Mouse (Mus musculus): ENCODE measurements at regions not wholly inside any gene's neighbourhood (a gene's known extent, or its start where the extent isn't known, plus 50 kb on each side); places are given as distances from the start of the nearest gene placed in this dataset.

DNA sequence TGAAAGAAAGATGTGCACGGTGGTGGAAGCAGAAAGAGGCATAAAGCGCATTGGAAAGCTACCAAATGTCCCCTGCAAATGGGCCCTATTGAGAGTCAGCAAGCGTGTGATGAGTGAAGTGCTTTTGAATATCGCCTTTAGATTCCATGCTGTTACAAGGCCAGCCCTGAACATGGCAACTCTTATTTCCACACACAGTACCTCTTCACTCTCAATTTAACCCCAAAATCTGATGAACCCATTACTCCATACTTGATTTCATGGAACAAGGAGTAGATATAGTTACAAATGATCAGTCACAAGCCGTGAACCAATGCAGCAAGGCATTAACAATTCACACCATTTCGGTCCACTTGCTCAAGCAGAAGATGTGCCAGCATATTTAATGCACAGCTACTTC lies 71.1 kb upstream of the Dnajc24 start:
- Histone ChIP-seq H3K9me3 (ENCODE audit: control insufficient read depth, low read length) (no peaks in the 10 kb centered on the region), H3K4me2 (replicated peaks; ENCODE audit: low read depth, low read length) (no peak overlapping the region), H3K4me3 (ENCODE audit: low read length) (no peak overlapping the region), H3K4me1 (ENCODE audit: control insufficient read depth, insufficient read depth, low read length) (no peaks in the 10 kb centered on the region), H3K36me3 (ENCODE audit: control insufficient read depth, insufficient read depth, low read length) (no peaks in the 10 kb centered on the region), H3K27me3 (ENCODE audit: control insufficient read depth, insufficient read depth, low read length) (no peaks in the 10 kb centered on the region), H3K9ac (ENCODE audit: low read depth, low read length) (no peak overlapping the region), H3K27ac (ENCODE audit: low read depth, low read length) (no peak overlapping the region)
- ATAC-seq (ENCODE audit: low FRiP score, low TSS enrichment) = no peak
- WGBS = 92% methylated on average over 6 of the region's 6 CpGs

DNA sequence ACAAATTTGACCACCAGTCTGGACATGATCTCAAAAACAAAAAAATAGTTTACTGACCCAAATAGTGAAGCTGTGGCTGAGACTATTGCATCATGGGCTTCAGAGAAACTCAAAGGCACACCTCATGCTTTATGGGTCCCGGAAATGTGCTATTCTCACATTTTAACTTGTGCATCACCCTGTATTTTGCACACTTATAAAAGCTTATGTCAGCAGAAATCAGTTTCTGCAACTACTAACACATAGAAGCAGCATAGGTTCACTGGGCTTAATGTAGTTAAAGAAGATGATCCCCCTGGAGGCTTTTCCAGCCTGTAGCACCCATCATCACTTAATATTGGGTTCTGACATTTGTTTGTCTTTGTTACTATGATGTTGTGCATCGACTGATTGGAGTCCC lies 61.0 kb upstream of the Dnajc24 start:
- ATAC-seq (ENCODE audit: low FRiP score, low TSS enrichment) = no peak
- 85% methylated on average over 2 of the region's 2 CpGs for WGBS
- no peaks in the 10 kb centered on the region for H3K36me3 ChIP-seq (ENCODE audit: control insufficient read depth, insufficient read depth, low read length)
- H3K4me3 ChIP-seq (ENCODE audit: low read length) = no peak overlapping the region
- H3K27ac ChIP-seq (ENCODE audit: low read depth, low read length) = no peak overlapping the region
- no peak overlapping the region for H3K9ac ChIP-seq (ENCODE audit: low read depth, low read length)
- H3K9me3 ChIP-seq (ENCODE audit: control insufficient read depth, low read length) = no peaks in the 10 kb centered on the region
- H3K4me1 ChIP-seq (ENCODE audit: control insufficient read depth, insufficient read depth, low read length) = no peaks in the 10 kb centered on the region
- no peak overlapping the region for H3K4me2 ChIP-seq (replicated peaks; ENCODE audit: low read depth, low read length)
- H3K27me3 ChIP-seq (ENCODE audit: control insufficient read depth, insufficient read depth, low read length) = no peaks in the 10 kb centered on the region
